Mouse (Mus musculus): ENCODE data around the gene Smndc1.

Smndc1 gene

DNA sequence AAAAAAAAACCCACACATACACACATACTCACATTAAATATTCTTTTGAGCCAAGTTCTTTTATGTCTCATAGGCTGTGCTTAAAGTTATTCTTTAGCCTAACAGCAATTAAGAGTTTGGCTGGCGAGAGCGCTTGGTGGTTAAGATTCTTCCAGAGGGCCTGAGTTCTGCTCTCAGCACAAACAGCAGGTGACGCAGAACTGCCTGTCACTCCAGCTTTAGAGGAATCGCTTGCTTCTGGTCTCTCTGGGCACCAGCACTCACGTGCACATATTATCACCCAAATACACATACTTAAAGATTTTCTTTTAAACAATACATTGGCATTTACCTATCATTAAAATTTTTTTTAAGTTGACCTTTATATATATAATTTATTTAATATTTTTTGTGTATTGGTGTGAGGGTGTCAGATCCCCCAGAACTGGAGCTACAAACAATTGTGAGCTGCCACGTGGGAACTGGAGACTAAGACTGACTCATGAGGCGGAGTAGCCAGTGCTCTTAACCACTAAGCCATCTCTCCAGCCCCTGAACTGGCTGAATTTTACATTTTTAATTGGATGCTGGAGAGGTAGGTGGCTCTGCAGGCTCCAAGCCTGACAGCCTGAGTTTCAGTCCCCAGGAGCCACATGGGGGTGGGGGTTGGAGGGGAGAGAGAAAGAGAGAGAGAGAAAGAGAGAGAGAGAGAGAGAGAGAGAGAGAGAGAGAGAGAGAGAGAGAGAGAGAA is 35.9 kb downstream of the Smndc1 start:
- Histone ChIP-seq H3K4me3 (replicated peaks; ENCODE audit: low read length) (no peak overlapping the region), H3K27me3 (ENCODE audit: insufficient read depth, low read length) (no peaks in the 10 kb centered on the region), H3K4me1 (replicated peaks; ENCODE audit: low read depth, low read length) (peaks cover 37% of the 10 kb centered on the region), H3K36me3 (ENCODE audit: insufficient read depth, low read length) (peaks cover 18% of the 10 kb centered on the region), H3K9me3 (ENCODE audit: low read length) (no peaks in the 10 kb centered on the region)
- no peak for TF ChIP-seq NANOG (IDR thresholded peaks at IDR 0.05; ENCODE audit: borderline replicate concordance, low read length)
- no peak for TF ChIP-seq POU5F1 (IDR thresholded peaks at IDR 0.05; ENCODE audit: borderline replicate concordance, low read length)
- TF ChIP-seq CTCF (conservative IDR thresholded peaks at IDR 0.05; ENCODE audit: low read length) = no peak

DNA sequence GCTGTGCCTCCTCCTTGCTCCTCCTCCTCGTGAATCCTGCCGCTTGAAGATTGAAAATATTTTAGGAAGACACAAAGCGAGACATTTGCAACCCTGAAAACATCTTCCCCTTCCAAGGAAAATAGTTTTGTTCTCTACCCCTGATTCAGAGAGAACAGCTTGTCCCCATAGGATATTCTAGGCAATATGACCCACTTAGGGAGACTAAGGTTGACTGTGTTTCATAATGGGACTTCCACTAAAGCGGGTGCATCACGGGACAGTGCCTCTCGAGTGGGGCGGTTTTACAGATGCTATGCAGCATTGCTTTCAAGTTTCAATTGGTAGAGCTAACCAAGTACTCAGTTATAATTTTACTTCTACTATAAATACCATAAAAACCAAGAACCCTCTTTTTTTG is 36.5 kb downstream of the Smndc1 start:
- no peaks in the 10 kb centered on the region for H3K27me3 ChIP-seq (ENCODE audit: insufficient read depth, low read length)
- peaks cover 18% of the 10 kb centered on the region for H3K36me3 ChIP-seq (ENCODE audit: insufficient read depth, low read length)
- H3K4me3 ChIP-seq (replicated peaks; ENCODE audit: low read length) = no peak overlapping the region
- H3K4me1 ChIP-seq (replicated peaks; ENCODE audit: low read depth, low read length) = peaks cover 34% of the 10 kb centered on the region
- TF ChIP-seq CTCF (conservative IDR thresholded peaks at IDR 0.05; ENCODE audit: low read length) = no peak
- no peak for TF ChIP-seq NANOG (IDR thresholded peaks at IDR 0.05; ENCODE audit: borderline replicate concordance, low read length)
- no peak for TF ChIP-seq POU5F1 (IDR thresholded peaks at IDR 0.05; ENCODE audit: borderline replicate concordance, low read length)
- no peaks in the 10 kb centered on the region for H3K9me3 ChIP-seq (ENCODE audit: low read length)

DNA sequence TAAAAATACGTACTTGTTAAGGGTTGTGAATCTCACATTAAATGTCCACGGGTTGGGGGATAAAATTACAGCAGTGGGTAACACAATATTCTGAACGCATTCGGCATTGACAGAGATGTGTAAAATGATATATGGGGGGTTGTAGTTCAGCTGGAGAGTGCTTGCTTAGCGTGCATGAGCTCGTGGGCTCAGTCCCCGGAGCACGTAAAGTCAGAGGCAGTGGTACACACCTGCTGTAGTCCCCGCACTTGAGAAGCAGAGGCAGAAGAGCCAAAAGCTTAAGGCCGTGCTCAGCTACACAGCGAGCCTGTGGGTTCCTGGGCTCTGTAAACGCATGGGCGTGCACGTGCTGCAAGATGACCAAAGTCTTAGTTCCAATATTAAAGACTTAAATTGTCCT is 44.6 kb downstream of the Smndc1 start:
- no peaks in the 10 kb centered on the region for H3K27me3 ChIP-seq (ENCODE audit: insufficient read depth, low read length)
- H3K4me1 ChIP-seq (replicated peaks; ENCODE audit: low read depth, low read length) = peaks cover 36% of the 10 kb centered on the region
- no peak overlapping the region for H3K4me3 ChIP-seq (replicated peaks; ENCODE audit: low read length)
- no peaks in the 10 kb centered on the region for H3K9me3 ChIP-seq (ENCODE audit: low read length)
- TF ChIP-seq POU5F1 (IDR thresholded peaks at IDR 0.05; ENCODE audit: borderline replicate concordance, low read length) (no peak), NANOG (IDR thresholded peaks at IDR 0.05; ENCODE audit: borderline replicate concordance, low read length) (no peak), CTCF (conservative IDR thresholded peaks at IDR 0.05; ENCODE audit: low read length) (no peak)
- peaks cover 24% of the 10 kb centered on the region for H3K36me3 ChIP-seq (ENCODE audit: insufficient read depth, low read length)

DNA sequence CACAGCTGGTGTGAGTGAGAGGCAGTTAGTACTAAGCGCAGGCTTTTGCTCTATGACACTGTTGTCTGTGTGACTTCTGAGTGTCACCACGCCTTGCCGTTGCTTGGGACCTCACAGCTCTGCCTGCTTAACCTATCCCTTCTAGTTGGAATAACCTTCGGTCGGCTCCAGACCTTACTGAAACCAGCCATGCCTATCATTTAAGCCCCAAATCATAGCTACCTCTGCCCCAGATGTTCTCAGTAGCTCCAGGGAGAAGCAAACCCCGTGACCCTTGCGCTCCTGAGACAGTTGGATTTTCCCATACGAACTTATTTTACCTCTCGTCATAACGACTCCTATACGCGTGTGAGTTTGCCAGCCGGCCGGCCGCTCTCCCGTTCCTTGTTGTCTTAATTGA is 46.3 kb downstream of the Smndc1 start:
- H3K27me3 ChIP-seq (ENCODE audit: insufficient read depth, low read length) = no peaks in the 10 kb centered on the region
- H3K4me3 ChIP-seq (replicated peaks; ENCODE audit: low read length) = no peak overlapping the region
- H3K4me1 ChIP-seq (replicated peaks; ENCODE audit: low read depth, low read length) = peaks cover 38% of the 10 kb centered on the region
- H3K9me3 ChIP-seq (ENCODE audit: low read length) = no peaks in the 10 kb centered on the region
- H3K36me3 ChIP-seq (ENCODE audit: insufficient read depth, low read length) = peaks cover 22% of the 10 kb centered on the region
- no peak for TF ChIP-seq CTCF (conservative IDR thresholded peaks at IDR 0.05; ENCODE audit: low read length)
- TF ChIP-seq POU5F1 (IDR thresholded peaks at IDR 0.05; ENCODE audit: borderline replicate concordance, low read length) = no peak
- no peak for TF ChIP-seq NANOG (IDR thresholded peaks at IDR 0.05; ENCODE audit: borderline replicate concordance, low read length)

DNA sequence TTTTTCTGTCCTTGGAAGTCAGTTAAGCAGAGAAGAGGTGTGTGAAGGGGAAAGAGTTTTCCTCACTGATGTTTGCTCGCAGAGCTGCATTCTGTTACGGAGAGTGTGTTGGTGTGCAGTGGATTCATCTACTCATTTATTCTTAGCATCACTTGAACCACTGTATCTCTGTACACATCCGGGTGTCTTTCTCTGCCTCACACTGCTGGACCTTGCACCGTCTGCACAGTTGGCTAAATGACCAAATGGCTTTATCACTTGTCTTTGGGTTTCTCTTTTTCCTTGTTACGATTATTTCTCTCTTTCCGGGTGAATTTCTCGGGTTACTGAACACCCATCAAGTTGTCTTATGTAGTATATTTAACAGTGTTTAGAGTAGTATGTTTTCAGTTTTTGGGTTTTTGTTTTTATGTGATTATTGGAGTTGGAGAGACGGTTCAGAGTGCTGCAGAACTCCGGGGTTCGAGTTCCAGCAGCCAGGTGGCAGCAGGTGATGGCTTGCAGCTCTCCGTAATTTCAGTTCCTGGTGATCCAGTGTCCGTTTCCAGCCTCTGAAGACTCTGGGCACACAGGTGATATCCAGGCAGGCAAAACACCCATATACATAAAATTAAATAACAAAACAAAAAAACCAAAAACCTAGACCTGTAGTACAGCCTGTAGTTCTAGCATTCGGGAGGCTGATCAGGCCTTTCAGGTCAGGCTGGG is 47.0 kb downstream of the Smndc1 start:
- no peak for TF ChIP-seq CTCF (conservative IDR thresholded peaks at IDR 0.05; ENCODE audit: low read length)
- no peak for TF ChIP-seq NANOG (IDR thresholded peaks at IDR 0.05; ENCODE audit: borderline replicate concordance, low read length)
- no peak for TF ChIP-seq POU5F1 (IDR thresholded peaks at IDR 0.05; ENCODE audit: borderline replicate concordance, low read length)
- Histone ChIP-seq H3K36me3 (ENCODE audit: insufficient read depth, low read length) (peaks cover 27% of the 10 kb centered on the region), H3K27me3 (ENCODE audit: insufficient read depth, low read length) (no peaks in the 10 kb centered on the region)

DNA sequence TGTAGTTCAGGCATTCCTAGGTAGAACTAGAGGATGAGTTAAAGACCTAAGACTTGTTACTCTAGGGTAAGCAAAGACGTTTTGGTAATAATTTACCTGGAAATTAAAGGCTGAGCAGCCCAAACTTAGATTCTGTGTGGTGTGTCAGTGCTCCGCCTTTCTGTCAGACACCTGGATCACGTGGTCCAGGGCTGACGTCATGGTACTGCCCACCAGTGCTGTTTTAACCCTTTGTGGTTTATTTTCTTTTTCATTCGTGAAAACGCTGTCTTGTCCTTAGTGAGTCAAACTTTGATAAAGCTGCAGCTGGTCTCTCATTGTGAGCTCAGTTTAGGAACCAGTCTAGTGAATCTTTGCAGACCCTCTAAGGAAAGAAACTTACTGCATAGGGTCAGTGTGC is 50.0 kb downstream of the Smndc1 start:
- Histone ChIP-seq H3K27me3 (ENCODE audit: insufficient read depth, low read length) (no peaks in the 10 kb centered on the region), H3K4me3 (replicated peaks; ENCODE audit: low read length) (no peak overlapping the region)

More for the DNA sequence above, 47.0 kb downstream of the Smndc1 start:
- Histone ChIP-seq H3K4me1 (replicated peaks; ENCODE audit: low read depth, low read length) (peaks cover 38% of the 10 kb centered on the region), H3K4me3 (replicated peaks; ENCODE audit: low read length) (no peak overlapping the region), H3K9me3 (ENCODE audit: low read length) (no peaks in the 10 kb centered on the region)

DNA sequence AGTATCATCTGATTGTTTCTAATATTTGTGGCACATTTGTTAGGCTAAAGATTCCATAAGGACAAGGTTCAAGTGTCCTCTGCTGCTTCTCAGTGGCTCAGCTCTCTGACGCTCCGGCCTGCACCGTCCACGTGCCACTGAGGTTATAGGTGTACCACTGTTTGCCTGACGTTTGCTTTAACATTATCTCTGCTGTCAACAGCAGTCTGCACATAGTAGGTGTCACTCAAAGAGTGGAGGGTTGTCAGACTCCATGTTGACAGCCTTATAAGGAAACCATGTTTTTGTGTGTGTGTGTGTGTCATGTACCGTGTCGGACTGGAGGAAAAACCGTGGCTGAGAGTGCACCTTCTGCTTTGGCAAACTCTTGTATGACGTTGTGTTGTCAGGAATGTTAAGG is 55.1 kb downstream of the Smndc1 start:
- Histone ChIP-seq H3K4me3 (replicated peaks; ENCODE audit: low read length) (no peak overlapping the region), H3K9me3 (ENCODE audit: low read length) (no peaks in the 10 kb centered on the region), H3K36me3 (ENCODE audit: insufficient read depth, low read length) (peaks cover 75% of the 10 kb centered on the region), H3K27me3 (ENCODE audit: insufficient read depth, low read length) (no peaks in the 10 kb centered on the region), H3K4me1 (replicated peaks; ENCODE audit: low read depth, low read length) (peaks cover 27% of the 10 kb centered on the region)
- no peak for TF ChIP-seq NANOG (IDR thresholded peaks at IDR 0.05; ENCODE audit: borderline replicate concordance, low read length)
- TF ChIP-seq CTCF (conservative IDR thresholded peaks at IDR 0.05; ENCODE audit: low read length) = no peak
- TF ChIP-seq POU5F1 (IDR thresholded peaks at IDR 0.05; ENCODE audit: borderline replicate concordance, low read length) = no peak

More for the DNA sequence above, 50.0 kb downstream of the Smndc1 start:
- Histone ChIP-seq H3K4me1 (replicated peaks; ENCODE audit: low read depth, low read length) (peaks cover 38% of the 10 kb centered on the region), H3K9me3 (ENCODE audit: low read length) (no peaks in the 10 kb centered on the region), H3K36me3 (ENCODE audit: insufficient read depth, low read length) (peaks cover 44% of the 10 kb centered on the region)
- TF ChIP-seq NANOG (IDR thresholded peaks at IDR 0.05; ENCODE audit: borderline replicate concordance, low read length) = no peak
- no peak for TF ChIP-seq POU5F1 (IDR thresholded peaks at IDR 0.05; ENCODE audit: borderline replicate concordance, low read length)
- no peak for TF ChIP-seq CTCF (conservative IDR thresholded peaks at IDR 0.05; ENCODE audit: low read length)

DNA sequence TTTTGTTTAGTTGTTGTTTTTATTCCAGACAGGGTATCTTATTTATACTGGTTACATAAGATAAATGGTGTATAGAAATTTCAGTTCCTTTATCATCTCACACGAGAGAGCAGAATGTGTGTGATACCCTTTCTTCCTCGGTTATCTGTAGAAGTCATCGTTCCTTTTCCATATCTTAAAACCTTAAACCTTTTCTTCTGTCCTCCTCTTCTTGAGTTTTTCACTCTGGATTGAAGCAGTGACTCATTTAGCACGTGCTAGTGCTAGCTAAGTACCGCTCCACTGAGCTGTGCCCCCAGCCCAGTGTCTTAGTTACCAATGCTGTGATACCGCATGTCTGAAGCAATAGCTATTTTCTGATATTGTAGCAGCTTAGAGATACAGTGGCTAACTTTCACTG is 56.6 kb downstream of the Smndc1 start:
- H3K27me3 ChIP-seq (ENCODE audit: insufficient read depth, low read length) = no peaks in the 10 kb centered on the region
- H3K4me3 ChIP-seq (replicated peaks; ENCODE audit: low read length) = no peak overlapping the region
- no peaks in the 10 kb centered on the region for H3K9me3 ChIP-seq (ENCODE audit: low read length)
- TF ChIP-seq CTCF (conservative IDR thresholded peaks at IDR 0.05; ENCODE audit: low read length) (no peak), POU5F1 (IDR thresholded peaks at IDR 0.05; ENCODE audit: borderline replicate concordance, low read length) (no peak), NANOG (IDR thresholded peaks at IDR 0.05; ENCODE audit: borderline replicate concordance, low read length) (no peak)
- H3K4me1 ChIP-seq (replicated peaks; ENCODE audit: low read depth, low read length) = peaks cover 21% of the 10 kb centered on the region
- H3K36me3 ChIP-seq (ENCODE audit: insufficient read depth, low read length) = peaks cover 73% of the 10 kb centered on the region

All from E14TG2a.4 (cell line).